Mouse (Mus musculus) liver, adult 2 months (tissue): ENCODE measurements around the gene Kcnj8.

Experiments
- CTCF ChIP-seq: fragments of 200-500 bp; IDR thresholded peaks from 2 replicates; pipeline ENCODE4 v1.5.1; 2011; ENCODE audit warnings: low read depth, low read length, control low read depth
- POLR2A ChIP-seq: fragments of 200-500 bp; IDR thresholded peaks from 2 replicates; pipeline ENCODE4 v1.6.1; 2011; ENCODE audit warnings: low read length, control low read depth; ENCODE audit not compliant: insufficient read depth; ENCODE audit errors: extremely low read depth

DNA sequence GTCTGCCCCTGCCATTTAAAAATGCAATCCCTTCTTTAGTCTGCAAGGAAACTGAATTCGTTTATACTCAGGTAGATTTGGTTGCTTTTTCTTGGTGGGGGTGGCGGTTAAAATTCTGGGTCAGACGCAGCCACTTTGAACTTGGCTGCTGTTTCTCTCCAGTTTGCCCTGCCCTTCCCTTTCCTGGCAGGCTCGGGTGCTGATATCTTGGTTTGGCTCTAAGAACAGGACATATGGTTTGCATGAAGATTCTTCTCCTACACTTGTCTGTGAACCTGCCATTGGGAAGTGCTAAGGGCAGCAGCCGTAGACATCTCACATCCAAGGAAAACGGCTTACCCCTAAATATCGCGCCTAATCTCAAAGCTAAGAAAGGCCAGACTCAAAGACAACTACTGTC is 41.0 kb upstream of the Kcnj8 start:
- TF ChIP-seq CTCF (no peak), POLR2A (no peak)
